Mouse (Mus musculus) lung, adult 2 months (tissue): Measurements from ENCODE around the gene Eif5a. TPM values are rescaled to one million over a fixed set of nuclear protein-coding genes. Genes with fewer than 3 reads are reported as not detected.

ENCODE experiments used
- DNase-seq: peaks from one replicate; pipeline ENCODE4 v3.0.0; 2022
- H3K4me1 ChIP-seq: fragments of 200-500 bp; 2 replicates; pipeline ENCODE4 v1.6.1; 2011; ENCODE audit warnings: low read length; ENCODE audit not compliant: control insufficient read depth, insufficient read depth
- H3K4me3 ChIP-seq: fragments of 200-500 bp; replicated peaks from 2 replicates; pipeline ENCODE3; 2011; ENCODE audit warnings: low read depth, mild to moderate bottlenecking, control low read depth, low read length; ENCODE audit errors: extremely low read depth
- CTCF ChIP-seq: fragments of 200-500 bp; IDR thresholded peaks from 2 replicates; pipeline ENCODE4 v1.5.1; 2011; ENCODE audit warnings: mild to moderate bottlenecking, low read length, control low read depth; ENCODE audit not compliant: insufficient read depth
- POLR2A ChIP-seq: fragments of 200-500 bp; IDR thresholded peaks from 2 replicates; pipeline ENCODE4 v1.6.1; 2011; ENCODE audit warnings: low read depth, mild to moderate bottlenecking, control low read depth, low read length, borderline replicate concordance; ENCODE audit errors: extremely low read depth
- WGBS: fragments of 180-500 bp; shearing (Covaris S2); methylation state at CpG from one replicate; pipeline ENCODE4 v1.1.7; 2018; 5-methylcytosine and 5-hydroxymethylcytosine counted together
- polyA plus RNA-seq: library from polyadenylated mRNA; depleted of rRNA; stranded (reverse); fragments of >200 nt; gene quantifications from 2 replicates; pipeline ENCODE4 v1.2.3, GENCODE M21; 2012

Eif5a gene
- polyA plus RNA-seq, 1 experiment: 372 TPM

DNA sequence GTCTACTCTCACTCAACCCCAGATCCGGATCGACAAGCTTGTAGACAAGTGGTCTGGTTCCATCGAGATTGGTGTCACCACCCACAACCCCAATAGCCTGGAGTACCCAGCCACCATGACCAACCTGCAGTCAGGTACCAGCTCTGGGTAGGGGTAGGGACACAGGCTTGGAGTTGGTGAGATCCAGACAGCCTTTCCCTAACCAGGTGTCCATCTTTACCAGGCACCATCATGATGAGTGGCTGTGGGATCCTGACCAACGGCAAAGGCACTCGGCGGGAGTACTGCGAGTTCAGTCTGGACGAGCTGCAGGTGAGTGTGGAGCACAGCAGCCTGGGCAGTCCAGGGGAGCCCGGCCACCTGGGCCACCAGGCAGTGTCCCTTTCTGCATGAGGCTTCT, 17.4 kb downstream of the Eif5a start:
- no peak overlapping the region for H3K4me3 ChIP-seq
- H3K4me1 ChIP-seq: peaks cover 3% of the 10 kb centered on the region; the same call in 1 of the 2 replicates
- WGBS: 93% methylated on average over 9 of the region's 9 CpGs
- TF ChIP-seq POLR2A (no peak), CTCF (no peak)
- no peak for DNase-seq

DNA sequence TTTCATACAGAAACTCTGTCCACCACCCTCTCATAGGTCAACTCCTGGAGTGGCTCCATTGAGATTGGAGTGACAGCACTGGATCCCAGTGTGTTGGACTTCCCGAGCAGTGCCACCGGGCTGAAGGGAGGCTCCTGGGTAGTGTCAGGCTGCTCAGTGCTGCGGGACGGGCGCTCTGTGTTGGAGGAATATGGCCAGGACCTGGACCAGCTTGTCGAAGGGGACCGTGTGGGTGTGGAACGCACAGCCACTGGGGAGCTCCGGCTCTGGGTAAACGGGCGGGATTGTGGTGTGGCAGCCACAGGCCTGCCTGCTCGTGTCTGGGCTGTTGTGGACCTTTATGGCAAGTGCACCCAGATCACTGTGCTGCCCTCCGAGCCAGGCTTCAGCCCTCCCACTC, 18.8 kb downstream of the Eif5a start:
- Histone ChIP-seq H3K4me3 (no peak overlapping the region), H3K4me1 (peaks cover 3% of the 10 kb centered on the region; the same call in 1 of the 2 replicates)
- no peak for DNase-seq
- WGBS: 84% methylated on average over 13 of the region's 13 CpGs
- TF ChIP-seq POLR2A (no peak), CTCF (no peak)

DNA sequence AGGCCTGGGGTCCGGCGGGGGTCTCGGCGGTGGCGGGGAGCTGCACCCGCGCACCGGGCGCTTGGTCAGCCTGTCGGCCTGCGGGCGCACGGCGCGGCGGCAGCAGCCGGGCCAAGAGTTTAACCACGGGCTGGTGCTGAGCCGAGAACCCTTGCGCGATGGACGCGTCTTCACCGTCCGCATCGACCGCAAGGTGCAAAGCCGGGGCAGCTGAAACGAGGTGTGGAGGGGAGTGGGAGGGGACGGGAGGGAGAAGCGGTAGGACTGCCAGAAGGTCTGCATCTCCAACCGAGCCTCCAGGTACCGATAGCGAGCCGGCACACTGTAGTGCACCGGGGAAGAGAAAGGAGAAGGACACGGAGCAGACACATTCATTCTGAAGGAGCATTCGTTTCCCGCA, 19.8 kb downstream of the Eif5a start:
- under 1% methylated on average over 39 of the region's 39 CpGs for WGBS
- no peak for DNase-seq
- TF ChIP-seq POLR2A (no peak), CTCF (no peak)
- Histone ChIP-seq H3K4me1 (peaks cover 3% of the 10 kb centered on the region; the same call in 1 of the 2 replicates), H3K4me3 (peak overlapping the region; percentile 77)

DNA sequence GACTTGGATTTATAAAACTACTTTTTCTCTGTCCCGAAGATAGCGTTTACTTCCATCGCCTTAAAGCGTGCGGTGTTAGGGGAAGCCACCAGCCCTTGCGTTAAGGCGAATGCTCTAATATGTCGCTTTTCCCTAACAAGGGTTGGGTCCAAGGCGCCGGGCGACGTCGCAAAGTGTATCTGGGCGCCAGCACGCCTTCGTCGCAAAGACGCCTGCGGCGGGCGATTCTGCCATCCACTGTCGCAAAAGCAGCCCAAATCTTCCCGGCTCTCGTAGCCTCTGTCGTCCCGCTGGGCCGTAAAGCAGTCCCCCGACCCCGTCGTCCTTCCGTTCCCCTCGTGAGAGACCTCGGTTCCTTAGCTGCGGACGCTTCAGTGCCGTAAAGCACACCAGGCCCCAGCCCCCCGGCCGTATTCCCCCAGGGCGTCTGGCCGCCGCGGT, 20.3 kb downstream of the Eif5a start:
- TF ChIP-seq POLR2A (peak; percentile 89; the same call in 1 of the 2 replicates), CTCF (no peak)
- Histone ChIP-seq H3K4me3 (peak overlapping the region; percentile 77), H3K4me1 (peaks cover 3% of the 10 kb centered on the region; the same call in 1 of the 2 replicates)
- under 1% methylated on average over 42 of the region's 42 CpGs for WGBS
- peak; percentile 91 for DNase-seq

DNA sequence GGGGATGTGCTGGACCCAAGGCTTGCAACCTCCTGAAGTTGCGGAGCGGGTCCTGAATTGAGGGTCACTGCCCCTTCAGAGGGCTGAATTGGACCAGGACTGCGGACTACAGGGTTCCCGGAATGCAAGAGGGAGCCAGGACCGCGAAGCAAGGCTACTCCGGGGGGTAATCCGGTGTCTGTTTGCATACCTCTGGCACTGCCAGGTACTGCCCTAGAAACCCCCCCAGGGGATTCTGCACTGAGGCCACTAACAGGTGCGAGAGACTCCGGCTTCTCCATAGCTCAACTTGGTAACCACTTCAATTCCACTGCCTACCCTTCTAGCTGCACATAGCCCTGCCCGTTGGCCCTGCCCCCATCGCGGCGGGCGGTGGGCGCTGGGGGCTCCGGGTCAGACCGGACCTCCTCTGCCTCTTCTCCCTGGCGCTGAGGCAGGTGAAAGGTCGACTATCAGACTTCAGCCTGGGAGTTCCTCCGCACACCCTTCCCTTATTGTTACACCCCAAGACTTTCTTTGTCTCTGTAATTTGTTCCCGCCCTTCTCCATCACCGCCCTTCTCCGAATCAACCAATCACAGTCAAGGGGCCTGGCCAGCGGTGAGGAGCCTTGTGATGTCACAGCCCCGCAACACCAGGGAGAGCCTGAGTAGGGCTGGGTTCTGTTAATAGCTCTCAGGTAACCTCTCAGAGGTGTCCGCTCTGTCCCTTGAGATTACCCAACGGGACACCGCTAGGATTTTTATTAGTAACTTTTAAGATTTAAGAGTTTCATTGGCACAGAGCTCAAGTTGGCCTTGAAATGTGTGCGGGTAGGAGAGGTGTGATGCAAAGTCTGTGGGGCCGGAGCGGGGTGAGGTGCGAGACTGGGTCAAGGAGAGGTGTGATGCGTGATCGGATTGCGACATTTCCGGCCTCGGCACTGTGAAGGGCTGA, 21.0 kb downstream of the Eif5a start, which contains the start of the genes 2810408A11Rik and Neurl4:
Gene 2810408A11Rik, minus strand, starts transcription at position 517 of the 935 bp plus-strand sequence.
Gene Neurl4, plus strand, starts transcription at position 602 of the 935 bp plus-strand sequence.
- under 1% methylated on average over 38 of the region's 38 CpGs for WGBS
- peak; percentile 86 for DNase-seq
- TF ChIP-seq CTCF (no peak), POLR2A (peak; percentile 74; the same call in 1 of the 2 replicates)
- Histone ChIP-seq H3K4me3 (peak within 1 kb of the TSS; percentile 77), H3K4me1 (peaks cover 3% of the 10 kb centered on the region; the same call in 1 of the 2 replicates)

DNA sequence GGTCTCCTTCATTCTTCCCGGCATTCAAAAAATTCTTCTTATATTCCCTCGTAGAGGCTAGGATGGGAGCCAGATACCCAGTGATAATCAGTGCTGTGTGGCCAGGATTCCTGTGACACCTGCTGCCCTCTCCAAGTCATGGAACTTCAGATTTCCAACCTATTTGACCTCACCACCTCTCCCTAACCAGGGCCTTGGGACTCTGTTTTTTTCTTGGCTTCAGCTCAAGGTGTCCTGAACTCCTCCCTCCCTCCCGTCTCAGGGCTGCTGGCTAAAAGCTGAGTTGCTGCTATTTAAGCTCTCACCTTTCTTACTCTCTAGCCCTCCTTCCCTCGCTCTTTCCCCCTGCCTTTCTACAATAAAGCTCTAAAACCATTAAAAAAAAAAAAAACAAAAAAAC, 21.9 kb downstream of the Eif5a start:
- H3K4me3 ChIP-seq: no peak overlapping the region
- 33% methylated on average over 4 of the region's 4 CpGs for WGBS
- no peak for TF ChIP-seq POLR2A
- no peak for TF ChIP-seq CTCF
- no peak for DNase-seq
- peaks cover 3% of the 10 kb centered on the region; the same call in 1 of the 2 replicates for H3K4me1 ChIP-seq

DNA sequence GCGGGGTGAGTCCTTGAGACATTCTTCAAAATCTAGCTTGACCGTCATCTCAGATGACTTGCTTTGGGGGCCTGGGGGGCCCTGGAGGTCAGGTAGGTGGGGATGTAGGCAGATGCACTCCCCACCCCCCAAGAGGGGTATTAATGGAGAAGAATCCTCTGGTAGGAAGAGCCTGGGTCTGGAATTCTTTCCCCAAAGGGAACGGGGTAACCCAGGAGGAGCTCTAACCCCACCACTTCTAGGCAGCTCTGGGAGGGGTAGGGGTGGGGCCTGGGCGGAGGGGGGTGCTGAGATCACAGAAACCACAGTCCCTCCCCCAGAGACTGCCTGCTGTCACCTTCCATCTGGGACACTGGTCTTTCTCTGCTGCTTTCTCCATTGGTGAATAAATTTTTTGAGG, 26.5 kb downstream of the Eif5a start, which contains the start of gene Acap1:
Gene Acap1, minus strand, starts transcription at position 249 of the 400 bp plus-strand sequence.
- no peak for TF ChIP-seq POLR2A
- no peak for TF ChIP-seq CTCF
- no peak for DNase-seq
- WGBS: 61% methylated on average over 4 of the region's 4 CpGs
- 0 out of 2 replicates have a peak, but pooled peaks cover 1% of the 10 kb centered on the region for H3K4me1 ChIP-seq
- H3K4me3 ChIP-seq: peak within 1 kb of the TSS; percentile 54

DNA sequence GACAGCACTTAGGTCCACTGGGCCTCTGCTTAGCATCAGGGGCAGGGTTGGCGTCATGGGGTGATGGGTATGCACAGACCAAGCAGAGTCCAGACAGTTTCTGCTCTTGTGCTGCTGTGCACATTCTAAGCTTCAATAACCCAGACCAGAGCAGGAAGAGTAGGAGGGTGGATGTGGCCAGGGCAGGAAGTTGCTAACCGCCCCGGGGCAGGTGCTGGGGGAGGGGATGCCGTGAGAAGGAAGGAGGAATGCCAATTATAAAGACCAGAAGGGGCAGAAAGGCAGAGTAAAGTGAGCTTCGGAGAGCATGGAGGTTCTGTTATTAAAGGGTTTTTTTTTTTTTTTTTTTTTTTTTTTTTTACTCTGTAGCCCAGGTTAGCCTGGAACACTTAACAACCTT, 27.1 kb downstream of the Eif5a start:
- DNase-seq: no peak
- Histone ChIP-seq H3K4me1 (no peaks in the 10 kb centered on the region), H3K4me3 (peak overlapping the region; percentile 54)
- TF ChIP-seq CTCF: no peak
- TF ChIP-seq POLR2A: no peak
- WGBS: 66% methylated on average over 5 of the region's 5 CpGs

DNA sequence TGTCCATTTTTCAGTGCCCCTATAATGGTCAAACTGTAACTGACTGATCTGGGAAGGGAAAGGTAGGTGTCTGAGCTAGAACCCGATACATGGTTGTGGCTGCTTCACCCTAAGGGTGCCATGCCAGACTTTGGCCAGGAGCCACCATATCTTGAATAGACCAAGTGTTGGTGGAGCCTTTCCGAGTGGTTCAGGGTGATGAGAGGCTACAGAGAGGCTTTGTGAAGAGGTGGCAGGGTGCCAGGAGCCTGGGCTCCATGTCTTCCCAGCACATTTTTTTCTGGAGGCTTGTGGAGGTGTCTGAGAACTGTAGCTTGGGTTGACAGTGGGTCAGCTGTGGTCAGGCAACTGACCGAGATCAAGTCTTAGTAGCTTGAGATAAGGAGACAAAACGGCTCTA, 30.3 kb downstream of the Eif5a start:
- WGBS: 40% methylated on average over 4 of the region's 4 CpGs
- no peak for DNase-seq
- Histone ChIP-seq H3K4me1 (no peaks in the 10 kb centered on the region), H3K4me3 (no peak overlapping the region)
- TF ChIP-seq POLR2A (no peak), CTCF (no peak)
